Mouse (Mus musculus) forebrain, embryonic 12.5 days (tissue): ENCODE results near the gene Plppr1. TPM values are rescaled to one million over a fixed set of nuclear protein-coding genes. Genes with fewer than 3 reads are reported as not detected.

ENCODE experiments used
- ATAC-seq: fragments of 200-750 bp; cut with Nextera tagmentation; 2 replicates; pipeline ENCODE4 v1.8.0; 2017; ENCODE audit warnings: moderate TSS enrichment; ENCODE audit not compliant: low FRiP score
- H3K27ac ChIP-seq: fragments of 300-500 bp; sonication (generic); 2 replicates; pipeline ENCODE4 v1.5.1; 2016; ENCODE audit warnings: mild to moderate bottlenecking
- H3K27me3 ChIP-seq: fragments of 300-500 bp; sonication (generic); 2 replicates; pipeline ENCODE4 v1.6.1; 2016; ENCODE audit warnings: mild to moderate bottlenecking
- H3K36me3 ChIP-seq: fragments of 300-500 bp; sonication (generic); replicated peaks from 2 replicates; pipeline ENCODE4 v1.6.1; 2016; ENCODE audit warnings: mild to moderate bottlenecking
- H3K4me1 ChIP-seq: fragments of 300-500 bp; sonication (generic); 2 replicates; pipeline ENCODE4 v1.6.1; 2016
- H3K4me2 ChIP-seq: fragments of 300-500 bp; sonication (generic); 2 replicates; pipeline ENCODE4 v1.6.1; 2016; ENCODE audit warnings: mild to moderate bottlenecking, moderate library complexity
- H3K4me3 ChIP-seq: fragments of 300-500 bp; sonication (generic); replicated peaks from 2 replicates; pipeline ENCODE4 v1.5.1; 2016; ENCODE audit warnings: mild to moderate bottlenecking
- H3K9ac ChIP-seq: fragments of 300-500 bp; sonication (generic); 2 replicates; pipeline ENCODE4 v1.6.1; 2016; ENCODE audit warnings: mild to moderate bottlenecking
- H3K9me3 ChIP-seq: fragments of 300-500 bp; sonication (generic); 2 replicates; pipeline ENCODE4 v1.6.1; 2016
- WGBS: fragments of 180-500 bp; shearing (Covaris S2); methylation state at CpG from one replicate; pipeline ENCODE4 v1.1.7; 2016; 5-methylcytosine and 5-hydroxymethylcytosine counted together
- polyA plus RNA-seq: library from polyadenylated mRNA; unstranded; fragments of >200 nt; fragmentation: Nextera tagmentation; extraction: Ambion mirVana; gene quantifications from 2 replicates; pipeline ENCODE4 v1.2.1, GENCODE M21; 2016

The Plppr1 gene
- polyA plus RNA-seq, 1 experiment from 2014 or later = 20.4 TPM

DNA sequence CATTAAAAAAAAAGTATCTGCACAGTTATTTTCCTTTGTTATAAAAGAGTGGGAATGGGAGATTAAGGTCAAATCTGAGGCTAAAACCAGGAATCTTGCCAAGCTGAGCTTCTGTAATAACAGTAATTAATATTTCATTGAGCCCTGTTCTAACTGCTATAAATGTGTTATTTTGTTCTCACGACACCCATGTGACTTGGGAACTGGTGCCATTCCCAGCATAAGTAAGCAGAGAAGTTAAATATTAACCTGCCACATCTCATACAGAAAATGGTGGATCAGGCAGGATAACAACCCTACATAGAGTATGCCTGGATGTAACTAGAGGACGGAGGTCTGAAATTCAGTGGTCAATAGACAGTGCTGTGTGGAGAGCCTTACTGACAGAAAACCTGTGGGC is 90.2 kb downstream of the Plppr1 start:
- Histone ChIP-seq H3K4me3 (no peak overlapping the region), H3K9ac (no peak overlapping the region), H3K27me3 (no peaks in the 10 kb centered on the region), H3K4me1 (peaks cover 4% of the 10 kb centered on the region; the same call in 1 of the 2 replicates), H3K4me2 (no peak overlapping the region), H3K36me3 (no peaks in the 10 kb centered on the region), H3K9me3 (no peaks in the 10 kb centered on the region), H3K27ac (0 out of 2 replicates have a peak overlapping the region, but pooled peaks have one; percentile 1)
- whole genome bisulfite sequencing = 91% methylated on average over 2 of the region's 2 CpGs
- no peak for ATAC-seq

DNA sequence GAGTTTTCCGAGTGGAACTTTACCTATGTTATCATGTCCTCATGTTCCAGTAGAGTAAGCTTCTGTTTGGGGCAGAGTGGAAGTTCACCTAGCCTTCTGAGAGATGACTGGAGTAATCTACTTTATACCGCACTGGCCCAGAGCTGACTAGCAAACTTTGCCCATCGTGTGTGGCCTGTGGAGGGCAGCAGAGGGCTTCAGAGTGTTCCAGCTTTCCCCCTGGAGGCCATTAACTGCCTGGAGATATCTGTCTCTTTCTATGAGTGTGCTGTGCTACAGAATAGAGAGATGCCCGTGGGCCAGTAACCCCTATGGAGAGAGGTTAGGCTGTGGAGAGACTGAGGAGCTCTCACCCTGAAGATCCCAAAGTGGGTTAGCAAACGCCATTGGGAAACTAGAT is 94.8 kb downstream of the Plppr1 start:
- WGBS = 42% methylated on average over 5 of the region's 5 CpGs

GRCm38 (mm10) chr4:49156781-49157180 is 97.7 kb downstream of the Plppr1 start:
- 80% methylated on average over 1 of the region's 1 CpGs for WGBS

More for the DNA sequence above, 94.8 kb downstream of the Plppr1 start:
- Histone ChIP-seq H3K27me3 (no peaks in the 10 kb centered on the region), H3K4me2 (no peak overlapping the region), H3K36me3 (no peaks in the 10 kb centered on the region), H3K9me3 (no peaks in the 10 kb centered on the region), H3K4me1 (peaks cover 4% of the 10 kb centered on the region; the same call in 1 of the 2 replicates), H3K4me3 (no peak overlapping the region), H3K27ac (no peak overlapping the region), H3K9ac (no peak overlapping the region)
- ATAC-seq = no peak; the same call in 1 of the 2 replicates

DNA sequence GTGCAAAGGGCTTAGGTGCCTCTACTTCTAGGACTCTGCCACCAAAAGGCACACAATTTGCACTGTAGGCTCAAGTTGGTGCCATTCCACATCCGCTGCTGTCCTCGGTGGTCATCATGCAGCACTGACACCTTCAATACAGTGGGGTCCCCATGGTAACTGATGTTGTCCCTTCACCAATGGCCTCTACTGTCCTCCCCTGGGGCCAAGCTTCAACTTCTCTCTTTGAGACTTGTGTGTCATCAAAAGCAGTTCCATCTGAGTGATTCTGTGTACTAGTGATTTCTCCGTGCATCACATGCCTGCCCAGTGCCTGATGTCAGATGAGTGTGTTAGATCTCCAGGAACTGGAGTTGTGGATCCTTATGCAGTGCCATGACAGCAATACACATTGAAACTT is 104.2 kb downstream of the Plppr1 start:
- 83% methylated on average over 3 of the region's 3 CpGs for WGBS
- no peaks in the 10 kb centered on the region for H3K36me3 ChIP-seq
- ATAC-seq = no peak
- no peak overlapping the region for H3K4me2 ChIP-seq
- H3K27ac ChIP-seq = no peak overlapping the region
- no peaks in the 10 kb centered on the region for H3K4me1 ChIP-seq
- no peaks in the 10 kb centered on the region for H3K9me3 ChIP-seq
- no peaks in the 10 kb centered on the region for H3K27me3 ChIP-seq
- no peak overlapping the region for H3K4me3 ChIP-seq
- no peak overlapping the region for H3K9ac ChIP-seq

More at GRCm38 (mm10) chr4:49156781-49157180, 97.7 kb downstream of the Plppr1 start:
- Histone ChIP-seq H3K27me3 (no peaks in the 10 kb centered on the region), H3K27ac (no peak overlapping the region), H3K9me3 (no peaks in the 10 kb centered on the region), H3K36me3 (no peaks in the 10 kb centered on the region), H3K9ac (no peak overlapping the region), H3K4me3 (no peak overlapping the region), H3K4me1 (no peaks in the 10 kb centered on the region), H3K4me2 (no peak overlapping the region)
- ATAC-seq = no peak

DNA sequence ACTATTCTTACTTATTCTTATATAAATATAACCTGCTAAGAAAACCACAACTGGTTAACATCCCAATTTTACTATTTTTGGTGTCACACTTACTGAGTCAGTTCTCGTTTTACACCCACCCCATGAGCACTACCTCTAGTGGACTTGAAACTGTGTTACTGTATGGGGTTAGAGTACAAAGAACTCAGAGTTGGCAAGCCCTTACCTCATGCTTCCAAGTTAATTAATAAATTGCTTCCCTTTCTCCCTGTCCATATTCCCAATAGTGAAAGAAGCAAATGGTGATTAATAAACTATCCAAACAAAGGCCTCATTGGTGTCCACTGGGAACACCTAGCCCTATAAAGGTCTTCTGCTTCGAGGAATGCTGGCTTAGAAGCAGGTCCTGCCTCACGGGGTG is 107.3 kb downstream of the Plppr1 start:
- Histone ChIP-seq H3K27me3 (no peaks in the 10 kb centered on the region), H3K4me3 (no peak overlapping the region), H3K4me2 (no peak overlapping the region), H3K27ac (no peak overlapping the region), H3K9ac (no peak overlapping the region), H3K4me1 (no peaks in the 10 kb centered on the region), H3K9me3 (no peaks in the 10 kb centered on the region), H3K36me3 (no peaks in the 10 kb centered on the region)
- no peak for ATAC-seq
- WGBS = 80% methylated on average over 3 of the region's 3 CpGs

DNA sequence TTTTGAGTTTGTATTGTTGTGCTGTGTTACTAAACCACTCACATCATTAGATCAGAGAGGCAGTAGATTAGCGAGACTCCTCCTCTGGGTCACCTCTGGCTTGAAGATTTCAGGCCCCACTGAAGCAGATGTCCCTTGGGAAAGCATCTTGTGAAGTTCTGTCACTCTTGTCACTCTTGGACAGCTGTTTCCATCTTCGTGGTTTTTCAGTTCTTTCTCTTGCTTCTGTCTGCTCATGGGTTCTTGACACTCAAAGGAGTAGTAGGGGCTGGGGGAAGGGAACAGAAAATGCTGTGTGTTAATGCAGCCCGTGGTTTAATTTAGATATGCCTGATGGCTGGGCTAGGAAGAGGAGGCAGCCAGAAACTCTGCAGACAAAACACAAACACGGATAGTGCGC is 108.0 kb downstream of the Plppr1 start:
- ATAC-seq = no peak
- WGBS = 87% methylated on average over 5 of the region's 5 CpGs
- no peaks in the 10 kb centered on the region for H3K36me3 ChIP-seq
- H3K9ac ChIP-seq = no peak overlapping the region
- no peaks in the 10 kb centered on the region for H3K27me3 ChIP-seq
- no peaks in the 10 kb centered on the region for H3K9me3 ChIP-seq
- no peak overlapping the region for H3K27ac ChIP-seq
- no peak overlapping the region for H3K4me3 ChIP-seq
- no peaks in the 10 kb centered on the region for H3K4me1 ChIP-seq
- H3K4me2 ChIP-seq = no peak overlapping the region

DNA sequence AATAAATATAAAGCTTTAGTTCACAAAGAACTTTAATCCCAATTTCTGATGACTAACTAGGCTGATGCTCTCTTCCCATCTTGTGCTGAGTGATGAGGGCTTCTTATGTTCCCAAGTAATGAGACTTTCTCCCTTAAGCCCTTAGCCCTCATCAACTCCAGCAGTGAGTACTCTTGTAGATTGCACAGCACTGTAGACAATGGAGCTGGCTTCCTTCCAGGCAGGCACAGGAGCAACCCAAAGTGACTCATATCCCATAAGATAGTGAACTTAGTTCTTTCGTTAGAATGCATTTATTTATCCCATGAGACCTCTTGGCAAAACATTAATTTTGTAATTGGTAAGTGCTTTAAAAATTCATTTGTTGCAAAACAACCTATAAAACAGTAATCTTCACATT is 110.4 kb downstream of the Plppr1 start:
- Histone ChIP-seq H3K4me1 (no peaks in the 10 kb centered on the region), H3K27ac (no peak overlapping the region), H3K27me3 (no peaks in the 10 kb centered on the region), H3K36me3 (no peaks in the 10 kb centered on the region), H3K4me3 (no peak overlapping the region), H3K9me3 (no peaks in the 10 kb centered on the region), H3K9ac (no peak overlapping the region), H3K4me2 (no peak overlapping the region)
- 76% methylated on average over 1 of the region's 1 CpGs for WGBS
- ATAC-seq = no peak

DNA sequence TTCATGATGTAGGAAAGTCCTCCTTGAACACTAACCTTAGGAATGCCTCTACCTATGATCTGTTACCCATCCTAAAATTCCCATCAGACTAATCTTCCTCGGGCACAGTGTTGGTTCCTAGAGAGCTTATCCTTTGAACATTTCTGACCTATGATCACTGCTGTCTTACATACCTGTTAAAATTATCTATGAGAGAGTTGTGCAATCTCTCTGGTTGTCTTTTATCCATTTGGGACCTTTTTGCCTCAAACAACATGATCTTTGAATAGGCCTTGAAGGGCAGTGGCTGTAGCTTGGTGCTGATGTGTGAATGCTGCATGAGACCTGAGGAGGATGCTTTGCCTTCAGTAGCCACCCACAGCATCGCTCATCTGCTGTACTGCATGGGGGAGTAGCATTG is 119.0 kb downstream of the Plppr1 start:
- H3K36me3 ChIP-seq = no peaks in the 10 kb centered on the region
- H3K9ac ChIP-seq = no peak overlapping the region
- 87% methylated on average over 2 of the region's 2 CpGs for WGBS
- ATAC-seq = no peak
- no peak overlapping the region for H3K27ac ChIP-seq
- H3K27me3 ChIP-seq = no peaks in the 10 kb centered on the region
- H3K4me2 ChIP-seq = no peak overlapping the region
- no peaks in the 10 kb centered on the region for H3K9me3 ChIP-seq
- no peaks in the 10 kb centered on the region for H3K4me1 ChIP-seq
- no peak overlapping the region for H3K4me3 ChIP-seq

- WGBS = 63% methylated on average over 3 of the region's 3 CpGs
- no peak overlapping the region for H3K9ac ChIP-seq
- H3K27me3 ChIP-seq = no peaks in the 10 kb centered on the region
- H3K9me3 ChIP-seq = no peaks in the 10 kb centered on the region
- no peak overlapping the region for H3K4me3 ChIP-seq
- no peak overlapping the region for H3K27ac ChIP-seq
- ATAC-seq = no peak
- H3K4me1 ChIP-seq = no peaks in the 10 kb centered on the region
- H3K36me3 ChIP-seq = no peaks in the 10 kb centered on the region
- no peak overlapping the region for H3K4me2 ChIP-seq
Measured at GRCm38 (mm10) chr4:49178891-49179290, 119.8 kb downstream of the Plppr1 start.

GRCm38 (mm10) chr4:49179471-49180181 is 120.6 kb downstream of the Plppr1 start:
- WGBS = 83% methylated on average over 2 of the region's 2 CpGs
- Histone ChIP-seq H3K4me1 (no peaks in the 10 kb centered on the region), H3K4me2 (no peak overlapping the region), H3K4me3 (no peak overlapping the region), H3K27ac (no peak overlapping the region), H3K27me3 (no peaks in the 10 kb centered on the region), H3K36me3 (no peaks in the 10 kb centered on the region), H3K9me3 (no peaks in the 10 kb centered on the region), H3K9ac (no peak overlapping the region)
- ATAC-seq = no peak

- WGBS = 61% methylated on average over 3 of the region's 3 CpGs
- no peak overlapping the region for H3K27ac ChIP-seq
- no peak overlapping the region for H3K9ac ChIP-seq
- H3K9me3 ChIP-seq = no peaks in the 10 kb centered on the region
- H3K4me2 ChIP-seq = no peak overlapping the region
- H3K4me1 ChIP-seq = no peaks in the 10 kb centered on the region
- ATAC-seq = no peak
- no peaks in the 10 kb centered on the region for H3K27me3 ChIP-seq
- no peak overlapping the region for H3K4me3 ChIP-seq
- no peaks in the 10 kb centered on the region for H3K36me3 ChIP-seq
Measured at GRCm38 (mm10) chr4:49189991-49190526, 131.0 kb downstream of the Plppr1 start.

DNA sequence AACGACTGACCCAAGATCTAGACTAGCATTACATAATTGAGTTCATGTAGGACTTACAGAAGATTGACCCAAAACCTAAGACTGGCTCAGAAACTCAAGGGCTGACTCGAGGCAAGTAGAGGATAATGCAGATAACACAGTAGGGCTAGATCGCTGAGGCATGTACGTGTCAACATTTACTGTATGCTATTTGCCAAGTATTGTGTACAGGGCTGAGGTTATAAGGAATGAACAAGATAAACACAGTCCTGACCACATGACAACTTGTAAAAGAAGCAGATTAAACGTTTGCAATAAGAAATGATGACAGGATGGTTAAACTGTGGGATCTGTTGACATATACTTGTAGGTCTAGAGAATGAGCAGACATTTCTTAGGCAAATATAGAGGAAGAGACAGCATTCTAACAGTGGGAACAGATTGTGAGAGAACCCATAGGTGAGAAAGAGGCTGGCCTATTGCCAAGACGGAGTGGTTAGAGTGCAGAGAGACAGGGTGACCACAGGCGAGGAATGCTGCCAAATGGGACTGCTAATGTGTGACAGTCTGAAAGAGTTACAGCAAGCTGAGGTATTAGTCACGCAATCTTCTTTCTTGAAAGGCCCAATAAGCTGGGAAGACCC is 138.2 kb downstream of the Plppr1 start:
- WGBS = 85% methylated on average over 8 of the region's 8 CpGs
- no peak overlapping the region for H3K9ac ChIP-seq
- no peaks in the 10 kb centered on the region for H3K9me3 ChIP-seq
- H3K27me3 ChIP-seq = no peaks in the 10 kb centered on the region
- no peak overlapping the region for H3K27ac ChIP-seq
- H3K36me3 ChIP-seq = no peaks in the 10 kb centered on the region
- no peak overlapping the region for H3K4me3 ChIP-seq
- no peaks in the 10 kb centered on the region for H3K4me1 ChIP-seq
- no peak for ATAC-seq
- no peak overlapping the region for H3K4me2 ChIP-seq

DNA sequence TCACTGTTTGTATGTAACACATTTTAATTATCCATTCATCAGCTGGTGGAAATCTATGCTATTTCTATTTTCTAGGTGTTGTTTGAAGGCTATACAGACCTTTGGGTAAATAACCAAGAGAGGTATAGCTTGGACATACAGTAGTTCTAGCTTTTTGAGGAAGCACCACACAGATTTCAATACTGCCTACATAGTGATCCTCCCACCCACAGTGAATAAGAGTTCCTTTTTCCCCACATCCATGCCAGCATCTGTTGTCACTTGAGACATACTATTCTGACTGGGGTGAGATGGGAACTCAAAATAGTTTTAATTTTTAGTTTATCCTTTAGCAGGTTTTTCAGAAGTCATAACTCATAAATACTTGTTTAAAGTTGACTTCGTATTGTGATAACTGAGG is 151.4 kb downstream of the Plppr1 start:
- WGBS = 96% methylated on average over 1 of the region's 1 CpGs
- no peaks in the 10 kb centered on the region for H3K9me3 ChIP-seq
- no peak overlapping the region for H3K9ac ChIP-seq

More for the DNA sequence above, 151.4 kb downstream of the Plppr1 start:
- Histone ChIP-seq H3K27ac (no peak overlapping the region), H3K4me2 (no peak overlapping the region), H3K4me1 (no peaks in the 10 kb centered on the region), H3K36me3 (no peaks in the 10 kb centered on the region), H3K4me3 (no peak overlapping the region), H3K27me3 (no peaks in the 10 kb centered on the region)
- no peak for ATAC-seq
